Mouse (Mus musculus): ENCODE data around the gene Ush1g. TPM values are rescaled to one million over a fixed set of nuclear protein-coding genes. Genes with fewer than 3 reads are reported as not detected.

The Ush1g gene
- total and polyA plus RNA-seq, 3 experiments, result not detected

DNA sequence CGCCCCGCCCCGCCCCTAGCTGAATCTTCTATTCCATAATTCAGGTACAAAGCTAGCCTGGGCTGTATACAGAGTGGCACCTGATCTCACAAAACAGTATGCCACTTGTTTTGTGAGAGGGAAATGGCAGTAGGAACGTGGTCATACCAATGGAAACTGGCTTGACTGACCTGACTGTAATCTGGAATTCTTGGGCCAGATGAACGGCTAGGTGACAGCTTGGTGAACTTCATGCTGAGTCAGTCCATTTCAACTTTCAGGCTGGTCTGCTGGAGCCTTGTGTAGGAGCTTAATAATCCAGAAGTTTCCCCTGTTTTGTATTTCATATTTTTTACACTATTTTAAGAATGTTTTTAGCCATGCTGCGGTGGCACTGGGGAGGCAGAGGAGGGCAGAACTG, 43.7 kb downstream of the Ush1g start:
- peaks cover 0 to 20% of the 10 kb centered on the region in 2 experiments; a peak in 2 of 4 replicates for H3K36me3 ChIP-seq (ENCODE audit: control insufficient read depth in 1 of 2, insufficient read depth in 2 of 2, low read length in 2 of 2)
- H3K27me3 ChIP-seq (ENCODE audit: control insufficient read depth in 1 of 2, insufficient read depth in 2 of 2, low read length in 2 of 2), result no peaks in the 10 kb centered on the region
- TF ChIP-seq MYC (IDR thresholded peaks at IDR 0.05; ENCODE audit: low read depth, low read length) (no peak), USF1 (IDR thresholded peaks at IDR 0.05; ENCODE audit: low read depth, low read length) (no peak), MAZ (IDR thresholded peaks at IDR 0.05; ENCODE audit: low read depth, low read length) (no peak), GATA1 (IDR thresholded peaks at IDR 0.05; ENCODE audit: low read depth, low read length) (no peak), POLR2AphosphoS5 (IDR thresholded peaks at IDR 0.05; ENCODE audit: borderline replicate concordance, low read depth, low read length) (no peak), MEF2A (IDR thresholded peaks at IDR 0.05; ENCODE audit: extremely low read depth, insufficient replicate concordance, low read depth, low read length, poor library complexity, severe bottlenecking) (no peak), MYB (IDR thresholded peaks at IDR 0.05; ENCODE audit: low read depth, low read length) (no peak), SMC3 (IDR thresholded peaks at IDR 0.05; ENCODE audit: low read depth, low read length) (no peak), USF2 (IDR thresholded peaks at IDR 0.05; ENCODE audit: borderline replicate concordance in 1 of 2, insufficient read depth in 1 of 2, low read depth in 1 of 2, low read length in 2 of 2) (no peak), UBTF (IDR thresholded peaks at IDR 0.05; ENCODE audit: borderline replicate concordance, insufficient read depth, low read depth, low read length) (no peak), TAL1 (IDR thresholded peaks at IDR 0.05; ENCODE audit: low read length) (no peak), JUND (IDR thresholded peaks at IDR 0.05; ENCODE audit: low read depth, low read length) (no peak), RCOR1 (IDR thresholded peaks at IDR 0.05; ENCODE audit: low read depth, low read length) (no peak), CTCF (IDR thresholded peaks at IDR 0.05 in 2 of 3, conservative IDR thresholded peaks at IDR 0.05 in 1 of 3; ENCODE audit: control insufficient read depth in 1 of 3, insufficient read depth in 1 of 3, low read depth in 2 of 3, low read length in 3 of 3, poor library complexity in 1 of 3, severe bottlenecking in 1 of 3) (no peak), EP300 (IDR thresholded peaks at IDR 0.05; ENCODE audit: low read depth in 1 of 2, low read length in 2 of 2) (no peak), POLR2AphosphoS2 (IDR thresholded peaks at IDR 0.05; ENCODE audit: low read length) (no peak), ZNF384 (IDR thresholded peaks at IDR 0.05; ENCODE audit: low read depth, low read length) (no peak), MAX (IDR thresholded peaks at IDR 0.05; ENCODE audit: low read length) (no peak), NELFE (IDR thresholded peaks at IDR 0.05; ENCODE audit: low read depth, low read length) (no peak), ETS1 (IDR thresholded peaks at IDR 0.05; ENCODE audit: low read depth, low read length) (no peak)
- peak overlapping the region; percentile 30 for H3K9ac ChIP-seq (ENCODE audit: control insufficient read depth, low read depth, low read length, poor library complexity, severe bottlenecking)
- peaks cover 10 to 26% of the 10 kb centered on the region in 2 experiments for H3K4me1 ChIP-seq (ENCODE audit: control insufficient read depth in 1 of 2, insufficient read depth in 2 of 2, low read length in 2 of 2)
- no peak for DNase-seq (ENCODE audit: low read depth, low spot score)
- no peaks in the 10 kb centered on the region for H3K9me3 ChIP-seq (replicated peaks; ENCODE audit: insufficient read depth, low read length)
- peaks cover 6% of the 10 kb centered on the region; the same call in 1 of the 2 replicates for H3K79me2 ChIP-seq (ENCODE audit: control insufficient read depth, insufficient read depth, low read length, poor library complexity)
- H3K27ac ChIP-seq (ENCODE audit: control insufficient read depth, low read depth, low read length), result no peak overlapping the region
- peak overlapping the region; percentile 22 to 87 for H3K4me3 ChIP-seq (ENCODE audit: control insufficient read depth in 1 of 2, insufficient read depth in 1 of 2, low read depth in 2 of 2, low read length in 2 of 2)

DNA sequence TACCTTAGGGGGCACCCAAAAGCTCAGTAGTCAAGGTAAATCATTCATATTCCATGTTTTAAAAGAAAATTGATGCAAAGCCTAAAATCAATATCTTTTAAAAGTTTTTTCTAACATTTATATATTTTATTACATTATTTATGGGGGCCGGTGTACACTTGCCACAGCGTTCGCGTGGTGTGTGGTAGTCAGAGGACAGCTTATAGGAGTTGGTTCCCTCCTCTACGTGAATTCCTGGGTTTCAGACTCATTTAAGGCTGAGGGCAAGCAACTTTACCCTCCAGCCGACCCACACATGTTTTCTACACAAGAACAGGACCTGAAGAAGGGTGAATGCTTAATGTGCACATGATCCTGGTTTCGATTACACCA, 44.3 kb downstream of the Ush1g start:
- Histone ChIP-seq H3K27ac (ENCODE audit: control insufficient read depth, low read depth, low read length) (peak overlapping the region; percentile 85), H3K9me3 (replicated peaks; ENCODE audit: insufficient read depth, low read length) (no peaks in the 10 kb centered on the region), H3K79me2 (ENCODE audit: control insufficient read depth, insufficient read depth, low read length, poor library complexity) (peaks cover 6% of the 10 kb centered on the region; the same call in 1 of the 2 replicates), H3K36me3 (ENCODE audit: control insufficient read depth in 1 of 2, insufficient read depth in 2 of 2, low read length in 2 of 2) (peaks cover 0 to 20% of the 10 kb centered on the region in 2 experiments; a peak in 2 of 4 replicates), H3K9ac (ENCODE audit: control insufficient read depth, low read depth, low read length, poor library complexity, severe bottlenecking) (peak overlapping the region; percentile 75), H3K27me3 (ENCODE audit: control insufficient read depth in 1 of 2, insufficient read depth in 2 of 2, low read length in 2 of 2) (no peaks in the 10 kb centered on the region), H3K4me3 (ENCODE audit: control insufficient read depth in 1 of 2, insufficient read depth in 1 of 2, low read depth in 2 of 2, low read length in 2 of 2) (peak overlapping the region; percentile 74 to 87), H3K4me1 (ENCODE audit: control insufficient read depth in 1 of 2, insufficient read depth in 2 of 2, low read length in 2 of 2) (peaks cover 10 to 26% of the 10 kb centered on the region in 2 experiments)
- no peak for DNase-seq (ENCODE audit: low read depth, low spot score)
- TF ChIP-seq CHD1 (IDR thresholded peaks at IDR 0.05; ENCODE audit: low read depth, low read length), result peak; percentile 89; the same call in 1 of the 2 replicates
- TF ChIP-seq POLR2AphosphoS5 (IDR thresholded peaks at IDR 0.05; ENCODE audit: borderline replicate concordance, low read depth, low read length), result no peak
- TF ChIP-seq MXI1 (IDR thresholded peaks at IDR 0.05; ENCODE audit: low read depth, low read length), result no peak
- no peak for TF ChIP-seq ZNF384 (IDR thresholded peaks at IDR 0.05; ENCODE audit: low read depth, low read length)
- 0 out of 2 replicates have a peak, but pooled peaks have one; percentile 5 for TF ChIP-seq GATA1 (IDR thresholded peaks at IDR 0.05; ENCODE audit: low read depth, low read length)
- no peak for TF ChIP-seq ZKSCAN1 (IDR thresholded peaks at IDR 0.05; ENCODE audit: low read depth, low read length)
- no peak for TF ChIP-seq UBTF (IDR thresholded peaks at IDR 0.05; ENCODE audit: borderline replicate concordance, insufficient read depth, low read depth, low read length)
- TF ChIP-seq ELF1 (IDR thresholded peaks at IDR 0.05; ENCODE audit: low read depth, low read length), result no peak
- TF ChIP-seq HCFC1 (IDR thresholded peaks at IDR 0.05; ENCODE audit: low read depth, low read length), result no peak
- no peak for TF ChIP-seq MAZ (IDR thresholded peaks at IDR 0.05; ENCODE audit: low read depth, low read length)
- no peak for TF ChIP-seq SMC3 (IDR thresholded peaks at IDR 0.05; ENCODE audit: low read depth, low read length)
- TF ChIP-seq ZC3H11A (IDR thresholded peaks at IDR 0.05; ENCODE audit: low read depth, low read length), result no peak
- TF ChIP-seq TBP (IDR thresholded peaks at IDR 0.05; ENCODE audit: low read depth, low read length), result no peak
- no peak for TF ChIP-seq KAT2A (conservative IDR thresholded peaks at IDR 0.05; ENCODE audit: low read depth, low read length)
- peak in 1 of 2 experiments; percentile 7; a peak in 1 of 4 replicates for TF ChIP-seq POLR2A (IDR thresholded peaks at IDR 0.05; ENCODE audit: control insufficient read depth in 1 of 2, insufficient read depth in 1 of 2, low read depth in 1 of 2, low read length in 2 of 2, poor library complexity in 1 of 2)
- no peak for TF ChIP-seq CTCF (IDR thresholded peaks at IDR 0.05 in 2 of 3, conservative IDR thresholded peaks at IDR 0.05 in 1 of 3; ENCODE audit: control insufficient read depth in 1 of 3, insufficient read depth in 1 of 3, low read depth in 2 of 3, low read length in 3 of 3, poor library complexity in 1 of 3, severe bottlenecking in 1 of 3)
- no peak for TF ChIP-seq E2F4 (IDR thresholded peaks at IDR 0.05; ENCODE audit: borderline replicate concordance, low read depth, low read length)

All from MEL (cell line).